Mouse (Mus musculus) forebrain, embryonic 12.5 days (tissue): ENCODE measurements around the gene Lce3f. TPM values are rescaled to one million over a fixed set of nuclear protein-coding genes. Genes with fewer than 3 reads are reported as not detected.
A peak's percentile ranks its signal among the peaks of the same experiment; 100 is the strongest.

Experiments
- ATAC-seq: fragments of 200-750 bp; cut with Nextera tagmentation; 2 replicates; pipeline ENCODE4 v1.8.0; 2017; ENCODE audit warnings: moderate TSS enrichment; ENCODE audit not compliant: low FRiP score
- H3K27ac ChIP-seq: fragments of 300-500 bp; sonication (generic); 2 replicates; pipeline ENCODE4 v1.5.1; 2016; ENCODE audit warnings: mild to moderate bottlenecking
- H3K27me3 ChIP-seq: fragments of 300-500 bp; sonication (generic); 2 replicates; pipeline ENCODE4 v1.6.1; 2016; ENCODE audit warnings: mild to moderate bottlenecking
- H3K36me3 ChIP-seq: fragments of 300-500 bp; sonication (generic); replicated peaks from 2 replicates; pipeline ENCODE4 v1.6.1; 2016; ENCODE audit warnings: mild to moderate bottlenecking
- H3K4me1 ChIP-seq: fragments of 300-500 bp; sonication (generic); 2 replicates; pipeline ENCODE4 v1.6.1; 2016
- H3K4me2 ChIP-seq: fragments of 300-500 bp; sonication (generic); 2 replicates; pipeline ENCODE4 v1.6.1; 2016; ENCODE audit warnings: mild to moderate bottlenecking, moderate library complexity
- H3K4me3 ChIP-seq: fragments of 300-500 bp; sonication (generic); replicated peaks from 2 replicates; pipeline ENCODE4 v1.5.1; 2016; ENCODE audit warnings: mild to moderate bottlenecking
- H3K9ac ChIP-seq: fragments of 300-500 bp; sonication (generic); 2 replicates; pipeline ENCODE4 v1.6.1; 2016; ENCODE audit warnings: mild to moderate bottlenecking
- H3K9me3 ChIP-seq: fragments of 300-500 bp; sonication (generic); 2 replicates; pipeline ENCODE4 v1.6.1; 2016
- WGBS: fragments of 180-500 bp; shearing (Covaris S2); methylation state at CpG from one replicate; pipeline ENCODE4 v1.1.7; 2016; 5-methylcytosine and 5-hydroxymethylcytosine counted together
- polyA plus RNA-seq: library from polyadenylated mRNA; unstranded; fragments of >200 nt; fragmentation: Nextera tagmentation; extraction: Ambion mirVana; gene quantifications from 2 replicates; pipeline ENCODE4 v1.2.1, GENCODE M21; 2016

Gene Lce3f
- not detected in 2 replicates for polyA plus RNA-seq

DNA sequence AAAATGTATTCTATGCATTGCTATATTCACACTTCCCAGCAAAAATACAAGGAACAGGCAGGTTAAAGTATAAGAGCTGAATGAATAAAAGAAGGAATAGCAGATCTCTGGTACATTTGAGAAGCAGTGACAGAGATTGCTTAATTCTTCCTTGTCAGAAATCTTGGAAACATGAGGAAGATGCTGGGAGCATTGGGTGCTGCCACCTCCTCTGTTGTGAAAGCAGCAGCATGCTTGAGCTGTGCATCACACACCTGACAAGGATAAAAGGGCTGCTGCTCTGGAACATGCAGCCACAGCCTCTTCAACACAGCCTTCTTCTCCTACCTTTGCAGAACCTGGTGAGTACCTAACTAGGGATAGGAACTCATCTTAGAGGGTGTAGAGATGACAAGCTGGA is at the start of gene Lce3f:
Gene Lce3f (plus strand): TSS at position 301 of the 400 bp plus-strand sequence.
- no peak for ATAC-seq
- Histone ChIP-seq H3K27me3 (no peaks in the 10 kb centered on the region), H3K36me3 (no peaks in the 10 kb centered on the region), H3K4me3 (no peak within 1 kb of the TSS), H3K4me1 (no peaks in the 10 kb centered on the region), H3K9ac (no peak within 1 kb of the TSS), H3K4me2 (no peak within 1 kb of the TSS), H3K27ac (no peak within 1 kb of the TSS), H3K9me3 (no peaks in the 10 kb centered on the region)

DNA sequence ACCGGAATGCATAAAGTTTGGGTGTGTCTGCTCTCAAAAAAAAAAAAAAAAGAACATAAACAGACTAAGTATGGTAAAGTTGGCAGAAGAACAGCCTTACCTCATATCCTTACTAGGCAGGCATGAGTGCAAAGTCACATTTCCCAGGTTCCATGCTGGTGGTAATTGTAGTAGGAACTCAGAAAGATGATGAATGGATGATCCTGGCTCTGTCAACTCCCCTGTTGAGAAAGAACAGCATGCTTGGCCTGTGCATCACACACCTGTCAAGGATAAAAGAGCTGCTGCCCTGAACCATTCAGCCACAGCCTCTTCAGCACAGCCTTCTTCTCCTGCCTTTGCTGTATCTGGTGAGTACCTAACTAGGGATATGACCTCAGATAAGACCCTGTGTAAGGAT is 47.8 kb upstream of the Lce3f start, which contains the start of gene Lce3c:
Gene Lce3c (plus strand): TSS at position 301 of the 400 bp plus-strand sequence.
- Histone ChIP-seq H3K27me3 (no peaks in the 10 kb centered on the region), H3K36me3 (no peaks in the 10 kb centered on the region), H3K4me3 (no peak within 1 kb of the TSS), H3K27ac (no peak within 1 kb of the TSS), H3K9me3 (no peaks in the 10 kb centered on the region), H3K9ac (no peak within 1 kb of the TSS), H3K4me2 (no peak within 1 kb of the TSS), H3K4me1 (no peaks in the 10 kb centered on the region)
- 96% methylated on average over 1 of the region's 1 CpGs for WGBS
- ATAC-seq: no peak

DNA sequence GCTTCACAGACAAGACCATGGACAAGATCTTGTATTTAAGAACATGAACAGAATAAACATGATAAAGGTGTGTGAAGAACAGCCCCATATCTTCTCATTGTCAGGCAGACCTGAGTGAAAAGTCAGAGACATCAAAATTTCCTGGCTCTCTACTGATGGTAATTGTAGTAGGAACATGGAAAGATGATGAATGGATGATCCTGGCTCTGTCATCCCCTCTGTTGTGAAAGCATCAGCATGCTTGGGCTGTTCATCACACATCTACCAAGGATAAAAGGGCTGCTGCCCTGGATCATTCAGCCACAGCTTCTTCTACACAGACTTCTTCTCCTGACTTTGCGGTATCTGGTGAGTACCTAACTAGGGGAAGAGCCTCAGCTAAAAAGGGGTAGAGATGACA is 34.9 kb upstream of the Lce3f start, which contains the start of gene Lce3d:
Gene Lce3d (plus strand): TSS at position 301 of the 400 bp plus-strand sequence.
- Histone ChIP-seq H3K4me1 (no peaks in the 10 kb centered on the region), H3K36me3 (no peaks in the 10 kb centered on the region), H3K27ac (no peak within 1 kb of the TSS), H3K9ac (no peak within 1 kb of the TSS), H3K9me3 (no peaks in the 10 kb centered on the region), H3K27me3 (no peaks in the 10 kb centered on the region), H3K4me2 (no peak within 1 kb of the TSS), H3K4me3 (no peak within 1 kb of the TSS)
- ATAC-seq: no peak
- 93% methylated on average over 1 of the region's 1 CpGs for WGBS

GRCm38 (mm10) chr3:92966761-92967160 is 25.3 kb upstream of the Lce3f start, which contains the start of gene Lce3e:
Lce3e (plus strand) TSS chr3:92967061.
- no peaks in the 10 kb centered on the region for H3K36me3 ChIP-seq
- 95% methylated on average over 2 of the region's 2 CpGs for WGBS
- no peak within 1 kb of the TSS for H3K27ac ChIP-seq
- no peaks in the 10 kb centered on the region for H3K27me3 ChIP-seq
- no peaks in the 10 kb centered on the region for H3K4me1 ChIP-seq
- H3K9ac ChIP-seq: no peak within 1 kb of the TSS
- H3K9me3 ChIP-seq: no peaks in the 10 kb centered on the region
- H3K4me2 ChIP-seq: no peak within 1 kb of the TSS
- no peak within 1 kb of the TSS for H3K4me3 ChIP-seq
- no peak for ATAC-seq

GRCm38 (mm10) chr3:92978484-92978883 is 13.5 kb upstream of the Lce3f start:
- no peak overlapping the region for H3K9ac ChIP-seq
- no peaks in the 10 kb centered on the region for H3K36me3 ChIP-seq
- no peak overlapping the region for H3K27ac ChIP-seq
- no peak overlapping the region for H3K4me3 ChIP-seq
- no peaks in the 10 kb centered on the region for H3K4me1 ChIP-seq
- H3K4me2 ChIP-seq: no peak overlapping the region
- no peaks in the 10 kb centered on the region for H3K27me3 ChIP-seq
- ATAC-seq: no peak
- WGBS: 70% methylated on average over 2 of the region's 2 CpGs
- no peaks in the 10 kb centered on the region for H3K9me3 ChIP-seq

DNA sequence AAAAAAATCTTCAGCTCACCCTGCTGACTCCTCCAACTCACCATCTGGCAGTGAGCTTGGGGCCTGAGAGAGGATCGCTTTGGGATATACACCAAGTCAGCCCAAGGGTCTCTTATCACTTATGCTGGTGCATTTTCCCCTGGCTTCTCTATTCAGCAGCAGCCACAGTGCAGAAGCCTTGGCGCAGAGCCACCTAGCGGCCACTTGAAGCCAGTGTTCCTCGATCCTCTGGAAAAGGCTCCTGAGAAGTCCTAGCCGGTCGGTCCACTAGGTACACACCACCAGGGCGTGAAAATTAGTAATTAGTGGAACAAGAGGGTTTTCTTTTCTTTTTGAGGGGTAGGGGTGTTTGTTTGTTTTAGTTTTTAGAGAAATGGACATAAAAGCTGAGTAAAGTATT is 6.7 kb downstream of the Lce3f start:
- WGBS: 3% methylated on average over 7 of the region's 7 CpGs

GRCm38 (mm10) chr3:93000621-93001020 is 8.6 kb downstream of the Lce3f start:
- 82% methylated on average over 3 of the region's 3 CpGs for WGBS
- Histone ChIP-seq H3K36me3 (no peaks in the 10 kb centered on the region), H3K9ac (no peak overlapping the region), H3K4me1 (no peaks in the 10 kb centered on the region), H3K27me3 (no peaks in the 10 kb centered on the region), H3K9me3 (no peaks in the 10 kb centered on the region), H3K4me3 (no peak overlapping the region), H3K27ac (no peak overlapping the region), H3K4me2 (no peak overlapping the region)
- no peak for ATAC-seq

More for the DNA sequence above, 6.7 kb downstream of the Lce3f start:
- no peaks in the 10 kb centered on the region for H3K4me1 ChIP-seq
- no peaks in the 10 kb centered on the region for H3K36me3 ChIP-seq
- no peak overlapping the region for H3K4me3 ChIP-seq
- H3K9ac ChIP-seq: no peak overlapping the region
- peak; percentile 89 for ATAC-seq
- no peak overlapping the region for H3K27ac ChIP-seq
- no peak overlapping the region for H3K4me2 ChIP-seq
- H3K9me3 ChIP-seq: no peaks in the 10 kb centered on the region
- H3K27me3 ChIP-seq: no peaks in the 10 kb centered on the region

DNA sequence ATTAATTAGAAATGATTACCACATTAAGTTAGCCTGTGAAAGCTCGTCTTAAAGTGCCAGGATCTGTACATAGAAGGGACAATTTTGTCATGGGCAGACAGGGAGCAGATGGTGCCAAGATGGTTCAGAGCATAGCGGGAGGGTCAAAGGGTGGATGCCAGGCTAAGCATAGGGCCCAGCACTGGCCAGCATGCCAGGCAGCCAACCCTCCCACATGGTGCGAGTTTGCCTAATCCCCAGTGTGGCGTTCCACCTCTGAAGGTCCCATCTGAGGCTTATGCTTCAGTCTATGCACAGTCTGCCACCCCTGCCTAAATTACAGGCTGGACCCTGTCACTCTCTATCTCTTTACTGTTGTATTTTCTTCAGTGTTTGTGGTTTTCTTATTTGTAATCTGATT is 10.8 kb downstream of the Lce3f start:
- Histone ChIP-seq H3K9me3 (no peaks in the 10 kb centered on the region), H3K27ac (no peak overlapping the region), H3K9ac (no peak overlapping the region), H3K4me1 (no peaks in the 10 kb centered on the region), H3K4me2 (no peak overlapping the region), H3K27me3 (no peaks in the 10 kb centered on the region), H3K4me3 (no peak overlapping the region), H3K36me3 (no peaks in the 10 kb centered on the region)
- ATAC-seq: no peak
- 64% methylated on average over 4 of the region's 4 CpGs for WGBS

GRCm38 (mm10) chr3:93014378-93014801 is 22.4 kb downstream of the Lce3f start:
- ATAC-seq: peak; percentile 89
- Histone ChIP-seq H3K4me1 (peaks cover 8% of the 10 kb centered on the region), H3K36me3 (no peaks in the 10 kb centered on the region), H3K9ac (peak overlapping the region; percentile 47), H3K4me2 (peak overlapping the region; percentile 73), H3K27me3 (0 out of 2 replicates have a peak, but pooled peaks cover 4% of the 10 kb centered on the region), H3K27ac (peak overlapping the region; percentile 58), H3K9me3 (no peaks in the 10 kb centered on the region), H3K4me3 (peak overlapping the region; percentile 46)
- WGBS: 0% methylated on average over 24 of the region's 24 CpGs

- peak overlapping the region; percentile 73 for H3K4me2 ChIP-seq
- 0 out of 2 replicates have a peak, but pooled peaks cover 4% of the 10 kb centered on the region for H3K27me3 ChIP-seq
- H3K4me3 ChIP-seq: peak overlapping the region; percentile 46
- 22% methylated on average over 5 of the region's 5 CpGs for WGBS
- H3K27ac ChIP-seq: no peak overlapping the region
- no peaks in the 10 kb centered on the region for H3K9me3 ChIP-seq
- no peaks in the 10 kb centered on the region for H3K36me3 ChIP-seq
- peaks cover 8% of the 10 kb centered on the region for H3K4me1 ChIP-seq
- H3K9ac ChIP-seq: peak overlapping the region; percentile 47
- no peak for ATAC-seq
Measured at GRCm38 (mm10) chr3:93014871-93015270, 22.8 kb downstream of the Lce3f start.

DNA sequence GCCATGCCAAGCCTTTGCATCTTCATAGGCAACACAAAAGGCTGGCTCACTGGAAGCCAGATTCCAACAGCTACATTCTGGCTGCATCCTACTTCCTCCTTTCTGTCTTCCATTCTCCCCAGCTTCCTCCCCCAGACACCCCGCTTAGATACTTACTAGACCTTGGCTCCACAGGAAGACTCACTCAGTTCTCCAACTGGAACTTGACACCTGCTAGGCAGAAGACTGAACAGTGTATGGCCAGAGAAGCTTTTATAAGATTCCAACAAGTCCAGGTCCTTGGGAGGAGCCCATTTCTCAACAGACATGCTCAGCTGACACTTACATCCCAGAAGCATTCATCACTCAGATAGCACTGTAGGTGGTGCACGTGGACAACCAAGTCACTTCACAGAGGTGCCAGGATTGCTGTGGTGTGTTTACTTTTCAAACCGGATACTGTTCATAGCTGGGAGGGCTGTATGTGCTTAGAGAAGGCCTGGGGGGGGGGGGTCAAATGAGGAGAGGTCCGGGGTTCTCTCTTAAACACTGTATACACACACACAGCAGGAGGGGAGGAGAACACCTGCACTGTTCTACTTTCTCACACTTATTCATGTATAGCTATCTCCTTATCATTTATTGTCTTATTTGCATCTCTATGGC is 23.6 kb downstream of the Lce3f start, which contains the start of gene Crct1:
Gene Crct1 (minus strand): TSS at position 228 of the 645 bp plus-strand sequence.
- Histone ChIP-seq H3K36me3 (no peaks in the 10 kb centered on the region), H3K4me2 (peak within 1 kb of the TSS; percentile 73), H3K27ac (peak within 1 kb of the TSS; percentile 58), H3K4me1 (peaks cover 8% of the 10 kb centered on the region), H3K27me3 (0 out of 2 replicates have a peak, but pooled peaks cover 4% of the 10 kb centered on the region), H3K9me3 (no peaks in the 10 kb centered on the region), H3K9ac (peak within 1 kb of the TSS; percentile 47), H3K4me3 (peak within 1 kb of the TSS; percentile 46)
- ATAC-seq: no peak
- 67% methylated on average over 4 of the region's 4 CpGs for WGBS

DNA sequence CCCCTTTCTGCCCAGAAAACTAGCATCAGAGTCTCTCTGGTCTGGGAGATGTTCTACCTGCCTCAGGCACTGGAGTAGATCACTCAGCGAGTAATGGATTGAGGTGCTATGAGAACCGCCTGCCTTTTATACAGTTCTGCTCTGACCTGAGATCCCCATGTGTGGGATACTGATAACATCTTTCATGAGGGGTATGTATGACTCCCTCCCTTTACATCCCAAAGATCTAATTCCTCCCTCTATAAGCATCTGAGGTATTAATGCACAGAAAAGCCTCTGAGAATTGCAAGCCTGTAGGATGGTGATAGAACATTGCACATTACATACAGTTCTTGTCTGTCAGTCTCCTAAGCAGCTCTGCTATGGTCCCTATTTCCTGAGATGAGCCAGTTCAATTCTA is 26.9 kb downstream of the Lce3f start, which contains the start of gene Lce1m:
Gene Lce1m (minus strand): TSS at position 101 of the 400 bp plus-strand sequence.
- Histone ChIP-seq H3K36me3 (no peaks in the 10 kb centered on the region), H3K27ac (no peak within 1 kb of the TSS), H3K4me2 (no peak within 1 kb of the TSS), H3K9me3 (no peaks in the 10 kb centered on the region), H3K4me3 (no peak within 1 kb of the TSS), H3K9ac (no peak within 1 kb of the TSS), H3K4me1 (peaks cover 8% of the 10 kb centered on the region), H3K27me3 (0 out of 2 replicates have a peak, but pooled peaks cover under 1% of the 10 kb centered on the region)
- WGBS: 84% methylated on average over 2 of the region's 2 CpGs
- ATAC-seq: no peak

DNA sequence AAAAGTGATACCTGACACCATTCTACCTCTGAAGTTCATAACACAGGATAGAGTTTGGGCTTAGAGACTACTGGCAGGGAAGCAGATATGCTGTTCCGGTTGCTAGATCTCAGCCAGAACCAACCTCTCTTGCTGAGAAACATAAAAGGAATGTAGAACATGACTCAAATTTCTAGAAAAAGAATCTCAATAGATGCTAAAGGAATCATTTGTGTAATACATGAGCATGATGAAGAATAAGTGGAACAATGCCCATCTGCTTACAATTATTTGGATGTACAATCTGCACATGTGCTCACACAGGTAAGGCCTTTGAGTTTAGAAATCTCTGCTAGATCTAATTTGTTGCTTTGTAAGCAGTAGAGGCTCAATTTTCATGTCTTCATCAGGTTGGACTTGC is 29.1 kb downstream of the Lce3f start:
- no peak overlapping the region for H3K4me3 ChIP-seq

More for the DNA sequence above, 29.1 kb downstream of the Lce3f start:
- H3K36me3 ChIP-seq: no peaks in the 10 kb centered on the region
- no peaks in the 10 kb centered on the region for H3K4me1 ChIP-seq
- H3K4me2 ChIP-seq: no peak overlapping the region
- no peaks in the 10 kb centered on the region for H3K9me3 ChIP-seq
- no peak overlapping the region for H3K27ac ChIP-seq
- WGBS: 95% methylated on average over 1 of the region's 1 CpGs
- H3K9ac ChIP-seq: no peak overlapping the region
- ATAC-seq: no peak
- no peaks in the 10 kb centered on the region for H3K27me3 ChIP-seq
